Mouse (Mus musculus) midbrain, embryonic 12.5 days (tissue): Measurements from ENCODE around the gene Tet2. TPM values are rescaled to one million over a fixed set of nuclear protein-coding genes. Genes with fewer than 3 reads are reported as not detected.

Experiments used
- ATAC-seq: fragments of 200-750 bp; cut with Nextera tagmentation; 2 replicates; pipeline ENCODE4 v1.8.0; 2017; ENCODE audit warnings: low read depth, moderate TSS enrichment, moderate library complexity; ENCODE audit not compliant: low FRiP score
- H3K27ac ChIP-seq: fragments of 300-500 bp; sonication (generic); replicated peaks from 2 replicates; pipeline ENCODE4 v1.5.1; 2016; ENCODE audit warnings: mild to moderate bottlenecking
- H3K27me3 ChIP-seq: fragments of 300-500 bp; sonication (generic); 2 replicates; pipeline ENCODE4 v1.6.1; 2016; ENCODE audit warnings: mild to moderate bottlenecking
- H3K36me3 ChIP-seq: fragments of 300-500 bp; sonication (generic); 2 replicates; pipeline ENCODE4 v1.6.1; 2016
- H3K4me1 ChIP-seq: fragments of 300-500 bp; sonication (generic); 2 replicates; pipeline ENCODE4 v1.6.1; 2016
- H3K4me2 ChIP-seq: fragments of 300-500 bp; sonication (generic); replicated peaks from 2 replicates; pipeline ENCODE4 v1.6.1; 2016; ENCODE audit warnings: mild to moderate bottlenecking, moderate library complexity
- H3K4me3 ChIP-seq: fragments of 300-500 bp; sonication (generic); 2 replicates; pipeline ENCODE4 v1.5.1; 2016; ENCODE audit warnings: mild to moderate bottlenecking
- H3K9ac ChIP-seq: fragments of 300-500 bp; sonication (generic); replicated peaks from 2 replicates; pipeline ENCODE4 v1.6.1; 2016; ENCODE audit warnings: mild to moderate bottlenecking, moderate library complexity
- H3K9me3 ChIP-seq: fragments of 300-500 bp; sonication (generic); 2 replicates; pipeline ENCODE4 v1.6.1; 2016; ENCODE audit warnings: mild to moderate bottlenecking
- WGBS: fragments of 180-500 bp; shearing (Covaris S2); methylation state at CpG from one replicate; pipeline ENCODE4 v1.1.7; 2016; 5-methylcytosine and 5-hydroxymethylcytosine counted together
- polyA plus RNA-seq: library from polyadenylated mRNA; unstranded; fragments of >200 nt; fragmentation: Nextera tagmentation; extraction: Ambion mirVana; gene quantifications from 2 replicates; pipeline ENCODE4 v1.2.1, GENCODE M21; 2016

Tet2 gene
- polyA plus RNA-seq, 1 experiment from 2014 or later, result 26.3 TPM

DNA sequence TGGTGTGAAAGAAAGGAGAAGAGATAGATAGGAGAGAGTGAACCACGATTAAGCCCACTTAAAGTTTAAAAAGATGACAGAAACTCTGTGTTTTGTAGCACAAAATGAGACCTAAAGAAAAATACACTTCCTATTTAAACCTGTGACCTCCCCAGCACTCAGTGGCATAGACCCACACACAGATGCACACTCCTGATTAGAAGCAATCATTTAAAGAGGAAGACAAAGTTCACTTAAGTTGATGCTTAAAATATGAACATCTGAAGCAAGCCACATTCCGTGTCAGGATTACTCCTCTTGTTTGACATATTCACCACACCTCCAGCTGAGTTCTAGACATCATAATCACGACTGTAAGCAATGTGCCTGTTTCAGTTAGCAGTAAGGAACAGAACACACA is 14.3 kb downstream of the Tet2 start:
- Histone ChIP-seq H3K4me3 (no peak overlapping the region), H3K4me2 (no peak overlapping the region), H3K9ac (no peak overlapping the region), H3K27me3 (no peaks in the 10 kb centered on the region), H3K4me1 (peaks cover 12% of the 10 kb centered on the region), H3K9me3 (no peaks in the 10 kb centered on the region), H3K36me3 (no peaks in the 10 kb centered on the region), H3K27ac (no peak overlapping the region)
- no peak for ATAC-seq
- 82% methylated on average over 3 of the region's 3 CpGs for WGBS

GRCm38 (mm10) chr3:133526119-133526723 is 18.7 kb downstream of the Tet2 start:
- WGBS, result 93% methylated on average over 4 of the region's 4 CpGs
- no peaks in the 10 kb centered on the region for H3K27me3 ChIP-seq
- no peaks in the 10 kb centered on the region for H3K4me1 ChIP-seq
- no peak overlapping the region for H3K9ac ChIP-seq
- no peak overlapping the region for H3K27ac ChIP-seq
- ATAC-seq, result no peak
- H3K4me3 ChIP-seq, result no peak overlapping the region
- H3K9me3 ChIP-seq, result no peaks in the 10 kb centered on the region
- peaks cover 3% of the 10 kb centered on the region; the same call in 1 of the 2 replicates for H3K36me3 ChIP-seq
- no peak overlapping the region for H3K4me2 ChIP-seq

- WGBS, result 73% methylated on average over 1 of the region's 1 CpGs
- Histone ChIP-seq H3K4me3 (no peak overlapping the region), H3K36me3 (peaks cover 3% of the 10 kb centered on the region; the same call in 1 of the 2 replicates), H3K9ac (no peak overlapping the region), H3K27ac (no peak overlapping the region), H3K4me2 (no peak overlapping the region), H3K9me3 (no peaks in the 10 kb centered on the region), H3K4me1 (no peaks in the 10 kb centered on the region), H3K27me3 (no peaks in the 10 kb centered on the region)
- no peak for ATAC-seq
Observed at GRCm38 (mm10) chr3:133525578-133525977, 19.4 kb downstream of the Tet2 start.

- Histone ChIP-seq H3K9me3 (no peaks in the 10 kb centered on the region), H3K4me3 (no peak overlapping the region), H3K36me3 (peaks cover 3% of the 10 kb centered on the region; the same call in 1 of the 2 replicates), H3K9ac (no peak overlapping the region), H3K4me1 (no peaks in the 10 kb centered on the region), H3K4me2 (no peak overlapping the region), H3K27ac (no peak overlapping the region), H3K27me3 (no peaks in the 10 kb centered on the region)
- no peak for ATAC-seq
- 87% methylated on average over 4 of the region's 4 CpGs for WGBS
Observed at GRCm38 (mm10) chr3:133524341-133525050, 20.4 kb downstream of the Tet2 start.

DNA sequence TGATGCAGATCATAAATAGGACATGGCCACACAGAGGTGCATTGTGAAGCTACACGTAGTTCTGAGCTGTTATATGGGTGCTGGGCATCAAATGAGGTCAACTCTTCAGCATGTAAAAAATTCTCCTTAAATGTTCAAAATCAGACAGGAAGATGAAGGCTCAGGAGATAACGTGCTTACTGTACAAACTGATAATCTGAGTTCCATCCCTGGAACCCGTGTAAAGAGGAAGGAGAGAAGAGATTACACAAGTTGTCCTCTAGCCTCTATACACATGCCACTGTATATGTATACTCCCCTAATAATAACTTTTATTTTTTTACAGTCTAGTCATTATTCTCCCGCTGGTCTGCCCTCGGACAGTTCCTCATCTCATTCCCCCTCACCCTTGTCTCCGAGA is 21.7 kb downstream of the Tet2 start:
- no peaks in the 10 kb centered on the region for H3K4me1 ChIP-seq
- ATAC-seq, result no peak
- no peak overlapping the region for H3K9ac ChIP-seq
- H3K36me3 ChIP-seq, result peaks cover 3% of the 10 kb centered on the region; the same call in 1 of the 2 replicates
- no peak overlapping the region for H3K4me3 ChIP-seq
- no peak overlapping the region for H3K4me2 ChIP-seq
- H3K27me3 ChIP-seq, result no peaks in the 10 kb centered on the region
- 93% methylated on average over 6 of the region's 6 CpGs for WGBS
- H3K9me3 ChIP-seq, result no peaks in the 10 kb centered on the region
- no peak overlapping the region for H3K27ac ChIP-seq

GRCm38 (mm10) chr3:133522289-133522688 is 22.6 kb downstream of the Tet2 start:
- Histone ChIP-seq H3K27ac (no peak overlapping the region), H3K36me3 (peaks cover 5% of the 10 kb centered on the region; the same call in 1 of the 2 replicates), H3K27me3 (no peaks in the 10 kb centered on the region), H3K4me1 (no peaks in the 10 kb centered on the region), H3K9ac (no peak overlapping the region), H3K4me2 (no peak overlapping the region), H3K4me3 (no peak overlapping the region), H3K9me3 (no peaks in the 10 kb centered on the region)
- WGBS, result 80% methylated on average over 7 of the region's 7 CpGs
- ATAC-seq, result no peak

- H3K9ac ChIP-seq, result no peak overlapping the region
- 83% methylated on average over 3 of the region's 3 CpGs for WGBS
- no peak overlapping the region for H3K27ac ChIP-seq
- no peak overlapping the region for H3K4me2 ChIP-seq
- H3K36me3 ChIP-seq, result peaks cover 25% of the 10 kb centered on the region
- H3K27me3 ChIP-seq, result no peaks in the 10 kb centered on the region
- no peaks in the 10 kb centered on the region for H3K9me3 ChIP-seq
- no peak for ATAC-seq
- H3K4me1 ChIP-seq, result no peaks in the 10 kb centered on the region
- no peak overlapping the region for H3K4me3 ChIP-seq
Observed at GRCm38 (mm10) chr3:133518801-133519200, 26.1 kb downstream of the Tet2 start.

- H3K4me2 ChIP-seq, result no peak overlapping the region
Observed at GRCm38 (mm10) chr3:133518116-133518515, 26.8 kb downstream of the Tet2 start.

DNA sequence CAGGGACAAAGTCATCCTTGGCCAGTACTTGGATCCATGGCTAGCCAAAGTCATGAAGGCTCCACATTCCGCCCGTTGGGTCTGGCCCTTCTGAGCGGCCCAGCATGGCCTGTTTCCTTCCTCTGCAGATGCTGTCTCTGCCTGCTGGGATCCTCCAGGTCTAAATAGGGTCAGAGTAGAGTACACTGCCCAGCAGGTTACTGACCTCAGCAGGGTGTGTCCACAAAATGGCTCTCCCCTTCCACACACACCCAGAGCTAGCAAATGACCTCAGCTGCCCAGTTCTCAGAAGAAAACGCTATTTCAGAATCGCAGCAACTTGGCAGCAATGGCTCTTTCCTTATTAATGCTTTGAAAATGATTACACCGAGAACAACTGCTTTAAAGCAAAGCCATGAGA is 27.5 kb downstream of the Tet2 start:
- ATAC-seq, result no peak
- H3K4me3 ChIP-seq, result no peak overlapping the region
- 89% methylated on average over 6 of the region's 6 CpGs for WGBS
- H3K27ac ChIP-seq, result no peak overlapping the region
- H3K36me3 ChIP-seq, result peaks cover 35% of the 10 kb centered on the region
- H3K4me2 ChIP-seq, result no peak overlapping the region
- H3K27me3 ChIP-seq, result no peaks in the 10 kb centered on the region
- no peaks in the 10 kb centered on the region for H3K4me1 ChIP-seq
- H3K9me3 ChIP-seq, result no peaks in the 10 kb centered on the region
- no peak overlapping the region for H3K9ac ChIP-seq

More at GRCm38 (mm10) chr3:133518116-133518515, 26.8 kb downstream of the Tet2 start:
- no peaks in the 10 kb centered on the region for H3K4me1 ChIP-seq
- no peak for ATAC-seq
- H3K4me3 ChIP-seq, result no peak overlapping the region
- H3K9ac ChIP-seq, result no peak overlapping the region
- WGBS, result 85% methylated on average over 6 of the region's 6 CpGs
- H3K27ac ChIP-seq, result no peak overlapping the region
- H3K27me3 ChIP-seq, result no peaks in the 10 kb centered on the region
- no peaks in the 10 kb centered on the region for H3K9me3 ChIP-seq
- H3K36me3 ChIP-seq, result peaks cover 29% of the 10 kb centered on the region

GRCm38 (mm10) chr3:133516137-133516536 is 28.8 kb downstream of the Tet2 start:
- H3K4me1 ChIP-seq, result no peaks in the 10 kb centered on the region
- peaks cover 48% of the 10 kb centered on the region for H3K36me3 ChIP-seq
- no peak overlapping the region for H3K27ac ChIP-seq
- H3K9me3 ChIP-seq, result no peaks in the 10 kb centered on the region
- no peak overlapping the region for H3K9ac ChIP-seq
- 87% methylated on average over 6 of the region's 6 CpGs for WGBS
- no peak overlapping the region for H3K4me3 ChIP-seq
- no peaks in the 10 kb centered on the region for H3K27me3 ChIP-seq
- no peak for ATAC-seq
- no peak overlapping the region for H3K4me2 ChIP-seq

DNA sequence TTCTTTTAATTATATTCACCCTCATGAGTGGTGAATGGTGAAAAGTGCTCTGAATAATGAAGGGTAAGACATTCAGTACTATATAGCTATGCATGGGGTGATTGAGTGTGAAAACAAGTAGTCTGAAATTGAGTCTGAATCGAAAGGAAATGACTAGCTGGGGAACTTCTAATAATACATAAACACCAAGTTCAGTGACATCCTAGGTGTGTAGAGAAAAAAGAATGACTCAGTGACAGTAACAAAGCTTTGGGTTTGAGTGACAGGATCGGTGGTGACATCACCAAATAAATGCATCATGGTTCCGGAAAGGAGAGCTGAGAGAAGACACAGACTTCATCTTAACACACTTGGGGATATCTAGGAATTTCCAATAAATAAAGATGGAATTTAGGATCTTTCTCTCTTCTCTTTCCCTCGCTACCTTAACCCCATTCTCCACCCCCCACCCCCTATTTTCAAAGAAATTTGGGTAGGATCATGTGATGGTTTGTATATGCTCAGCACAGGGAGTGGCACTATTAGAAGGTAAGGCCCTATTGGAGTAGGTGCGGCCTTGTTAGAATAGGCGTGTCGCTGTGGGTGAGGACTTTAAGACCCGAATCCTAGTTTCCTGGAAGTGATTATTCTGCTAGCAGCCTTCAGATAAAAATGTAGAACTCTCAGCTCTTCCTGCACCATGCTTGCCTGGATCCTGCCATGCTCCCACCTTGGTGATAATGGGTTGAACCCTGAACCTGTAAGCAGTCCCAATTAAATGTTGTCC is 29.6 kb downstream of the Tet2 start:
- H3K9me3 ChIP-seq, result no peaks in the 10 kb centered on the region
- no peak overlapping the region for H3K4me3 ChIP-seq
- no peak overlapping the region for H3K4me2 ChIP-seq
- WGBS, result 92% methylated on average over 8 of the region's 8 CpGs
- H3K36me3 ChIP-seq, result peaks cover 50% of the 10 kb centered on the region
- H3K27ac ChIP-seq, result no peak overlapping the region
- ATAC-seq, result no peak
- H3K27me3 ChIP-seq, result no peaks in the 10 kb centered on the region
- no peaks in the 10 kb centered on the region for H3K4me1 ChIP-seq
- H3K9ac ChIP-seq, result no peak overlapping the region

DNA sequence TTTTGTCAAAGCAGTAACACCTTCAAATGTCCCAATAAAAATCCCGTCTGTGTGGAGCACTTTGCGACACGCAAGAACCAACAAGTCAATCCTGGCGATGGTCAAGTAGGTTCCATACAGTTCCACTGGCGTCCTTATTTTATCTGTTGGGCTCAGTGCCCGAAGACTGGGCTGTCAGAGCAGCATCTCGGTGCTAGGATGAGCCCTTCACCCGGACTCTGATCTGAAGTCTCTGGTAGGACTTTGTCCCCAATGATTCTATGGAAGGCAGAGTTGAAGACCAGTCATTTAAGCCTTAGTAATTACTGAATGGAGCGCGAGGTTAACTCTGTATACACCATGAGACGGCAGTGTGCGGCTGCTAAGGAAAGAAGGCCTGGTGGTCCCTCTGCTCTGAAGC is 30.6 kb downstream of the Tet2 start:
- Histone ChIP-seq H3K9me3 (no peaks in the 10 kb centered on the region), H3K36me3 (peaks cover 55% of the 10 kb centered on the region), H3K4me2 (no peak overlapping the region), H3K4me1 (no peaks in the 10 kb centered on the region), H3K4me3 (no peak overlapping the region), H3K27me3 (no peaks in the 10 kb centered on the region), H3K9ac (no peak overlapping the region), H3K27ac (no peak overlapping the region)
- ATAC-seq, result no peak
- 96% methylated on average over 12 of the region's 12 CpGs for WGBS
